Mouse (Mus musculus) embryonic facial prominence, embryonic 15.5 days (tissue): ENCODE data around the gene Cdk15. TPM values are rescaled to one million over a fixed set of nuclear protein-coding genes. Genes with fewer than 3 reads are reported as not detected.

ENCODE experiments used
- ATAC-seq: fragments of 200-750 bp; cut with Nextera tagmentation; 2 replicates; pipeline ENCODE4 v1.8.0; 2017; ENCODE audit warnings: low read depth, moderate TSS enrichment; ENCODE audit not compliant: insufficient number of reproducible peaks, low FRiP score, low TSS enrichment
- H3K27ac ChIP-seq: fragments of 300-500 bp; sonication (generic); replicated peaks from 2 replicates; pipeline ENCODE4 v1.5.1; 2015; ENCODE audit warnings: mild to moderate bottlenecking, inconsistent platforms
- H3K27me3 ChIP-seq: fragments of 300-500 bp; sonication (generic); 2 replicates; pipeline ENCODE4 v1.6.1; 2015; ENCODE audit warnings: inconsistent platforms
- H3K36me3 ChIP-seq: fragments of 300-500 bp; sonication (generic); 2 replicates; pipeline ENCODE4 v1.6.1; 2015; ENCODE audit warnings: mild to moderate bottlenecking, inconsistent platforms
- H3K4me1 ChIP-seq: fragments of 300-500 bp; sonication (generic); 2 replicates; pipeline ENCODE4 v1.6.1; 2015; ENCODE audit warnings: inconsistent platforms
- H3K4me2 ChIP-seq: fragments of 300-500 bp; sonication (generic); replicated peaks from 2 replicates; pipeline ENCODE4 v1.6.1; 2015; ENCODE audit warnings: mild to moderate bottlenecking, inconsistent platforms
- H3K4me3 ChIP-seq: fragments of 300-500 bp; sonication (generic); replicated peaks from 2 replicates; pipeline ENCODE4 v1.5.1; 2015; ENCODE audit warnings: mild to moderate bottlenecking, inconsistent platforms
- H3K9ac ChIP-seq: fragments of 300-500 bp; sonication (generic); 2 replicates; pipeline ENCODE4 v1.6.1; 2015; ENCODE audit warnings: inconsistent platforms
- H3K9me3 ChIP-seq: fragments of 300-500 bp; sonication (generic); replicated peaks from 2 replicates; pipeline ENCODE4 v1.6.1; 2016; ENCODE audit warnings: inconsistent platforms
- WGBS: fragments of 180-500 bp; shearing (Covaris S2); methylation state at CpG from one replicate; pipeline ENCODE4 v1.1.7; 2015; 5-methylcytosine and 5-hydroxymethylcytosine counted together
- polyA plus RNA-seq: library from polyadenylated mRNA; unstranded; fragments of >200 nt; fragmentation: Nextera tagmentation; extraction: Ambion mirVana; gene quantifications from 2 replicates; pipeline ENCODE4 v1.2.1, GENCODE M21; 2015

Gene Cdk15
- polyA plus RNA-seq, 1 experiment from 2014 or later, result 1.8 TPM

- Histone ChIP-seq H3K9ac (no peak overlapping the region), H3K27ac (no peak overlapping the region), H3K4me2 (no peak overlapping the region), H3K36me3 (no peaks in the 10 kb centered on the region), H3K4me1 (peaks cover 19% of the 10 kb centered on the region), H3K27me3 (no peaks in the 10 kb centered on the region), H3K9me3 (no peaks in the 10 kb centered on the region), H3K4me3 (no peak overlapping the region)
- 76% methylated on average over 8 of the region's 8 CpGs for WGBS
- ATAC-seq, result no peak
Observed at GRCm38 (mm10) chr1:59313154-59313940, 56.6 kb downstream of the Cdk15 start.

- Histone ChIP-seq H3K36me3 (no peaks in the 10 kb centered on the region), H3K4me2 (no peak overlapping the region), H3K4me3 (no peak overlapping the region), H3K9ac (no peak overlapping the region), H3K27ac (no peak overlapping the region), H3K4me1 (peaks cover 19% of the 10 kb centered on the region), H3K9me3 (no peaks in the 10 kb centered on the region), H3K27me3 (no peaks in the 10 kb centered on the region)
- WGBS, result 21% methylated on average over 5 of the region's 5 CpGs
- no peak for ATAC-seq
Observed at GRCm38 (mm10) chr1:59315057-59315807, 58.5 kb downstream of the Cdk15 start.

- Histone ChIP-seq H3K27me3 (no peaks in the 10 kb centered on the region), H3K9me3 (no peaks in the 10 kb centered on the region), H3K4me1 (peaks cover 21% of the 10 kb centered on the region), H3K27ac (0 out of 2 replicates have a peak overlapping the region, but pooled peaks have one; percentile 5), H3K4me2 (peak overlapping the region; percentile 34; the same call in 1 of the 2 replicates), H3K36me3 (no peaks in the 10 kb centered on the region), H3K4me3 (no peak overlapping the region), H3K9ac (no peak overlapping the region)
- 15% methylated on average over 9 of the region's 9 CpGs for WGBS
- no peak for ATAC-seq
Observed at GRCm38 (mm10) chr1:59316031-59316385, 59.3 kb downstream of the Cdk15 start.

GRCm38 (mm10) chr1:59316386-59317051 is 59.8 kb downstream of the Cdk15 start:
- Histone ChIP-seq H3K9ac (no peak overlapping the region), H3K27ac (0 out of 2 replicates have a peak overlapping the region, but pooled peaks have one; percentile 5), H3K4me1 (peaks cover 23% of the 10 kb centered on the region), H3K36me3 (no peaks in the 10 kb centered on the region), H3K9me3 (no peaks in the 10 kb centered on the region), H3K27me3 (no peaks in the 10 kb centered on the region), H3K4me3 (0 out of 2 replicates have a peak overlapping the region, but pooled peaks have one; percentile 7), H3K4me2 (peak overlapping the region; percentile 34)
- 8% methylated on average over 6 of the region's 6 CpGs for WGBS
- no peak for ATAC-seq

- Histone ChIP-seq H3K9me3 (no peaks in the 10 kb centered on the region), H3K4me3 (no peak overlapping the region), H3K36me3 (no peaks in the 10 kb centered on the region), H3K27ac (no peak overlapping the region), H3K9ac (no peak overlapping the region), H3K4me1 (peaks cover 25% of the 10 kb centered on the region), H3K4me2 (no peak overlapping the region), H3K27me3 (no peaks in the 10 kb centered on the region)
- ATAC-seq, result no peak
- WGBS, result 96% methylated on average over 1 of the region's 1 CpGs
Observed at GRCm38 (mm10) chr1:59317397-59317796, 60.7 kb downstream of the Cdk15 start.

GRCm38 (mm10) chr1:59318878-59319277 is 62.2 kb downstream of the Cdk15 start:
- H3K9me3 ChIP-seq, result no peaks in the 10 kb centered on the region
- H3K4me2 ChIP-seq, result no peak overlapping the region
- 59% methylated on average over 5 of the region's 5 CpGs for WGBS
- H3K27ac ChIP-seq, result no peak overlapping the region
- no peaks in the 10 kb centered on the region for H3K36me3 ChIP-seq
- H3K9ac ChIP-seq, result no peak overlapping the region
- ATAC-seq, result no peak
- H3K4me1 ChIP-seq, result peaks cover 28% of the 10 kb centered on the region
- no peak overlapping the region for H3K4me3 ChIP-seq
- H3K27me3 ChIP-seq, result no peaks in the 10 kb centered on the region

- Histone ChIP-seq H3K36me3 (no peaks in the 10 kb centered on the region), H3K9ac (no peak overlapping the region), H3K27me3 (no peaks in the 10 kb centered on the region), H3K27ac (no peak overlapping the region), H3K4me1 (peaks cover 12% of the 10 kb centered on the region), H3K4me3 (no peak overlapping the region), H3K4me2 (no peak overlapping the region), H3K9me3 (no peaks in the 10 kb centered on the region)
- WGBS, result 73% methylated on average over 9 of the region's 9 CpGs
- no peak for ATAC-seq
Observed at GRCm38 (mm10) chr1:59321076-59321879, 64.6 kb downstream of the Cdk15 start.

GRCm38 (mm10) chr1:59321880-59322836 is 65.5 kb downstream of the Cdk15 start:
- H3K9ac ChIP-seq, result no peak overlapping the region
- ATAC-seq, result peak; percentile 72; the same call in 1 of the 2 replicates
- peaks cover 9% of the 10 kb centered on the region for H3K4me1 ChIP-seq
- 42% methylated on average over 9 of the region's 9 CpGs for WGBS
- H3K27me3 ChIP-seq, result no peaks in the 10 kb centered on the region
- H3K27ac ChIP-seq, result peak overlapping the region; percentile 76
- H3K9me3 ChIP-seq, result no peaks in the 10 kb centered on the region
- H3K36me3 ChIP-seq, result no peaks in the 10 kb centered on the region
- no peak overlapping the region for H3K4me3 ChIP-seq
- no peak overlapping the region for H3K4me2 ChIP-seq

- Histone ChIP-seq H3K9ac (no peak overlapping the region), H3K27me3 (no peaks in the 10 kb centered on the region), H3K4me1 (peaks cover 8% of the 10 kb centered on the region), H3K4me3 (no peak overlapping the region), H3K4me2 (no peak overlapping the region), H3K9me3 (no peaks in the 10 kb centered on the region), H3K36me3 (no peaks in the 10 kb centered on the region), H3K27ac (no peak overlapping the region)
- 47% methylated on average over 10 of the region's 10 CpGs for WGBS
- no peak for ATAC-seq
Observed at GRCm38 (mm10) chr1:59326854-59327395, 70.2 kb downstream of the Cdk15 start.
